Mouse (Mus musculus) midbrain, embryonic 14.5 days (tissue): ENCODE data around the gene Zfp830. TPM values are rescaled to one million over a fixed set of nuclear protein-coding genes. Genes with fewer than 3 reads are reported as not detected.
A peak's percentile ranks its signal among the peaks of the same experiment; 100 is the strongest.

Experiments
- ATAC-seq: fragments of 200-750 bp; cut with Nextera tagmentation; 2 replicates; pipeline ENCODE4 v1.8.0; 2017; ENCODE audit warnings: moderate number of reproducible peaks, moderate library complexity; ENCODE audit not compliant: low FRiP score, low TSS enrichment
- DNase-seq: peaks from one replicate; pipeline ENCODE4 v3.0.0-alpha.2; 2015
- H3K27ac ChIP-seq: fragments of 300-500 bp; sonication (generic); replicated peaks from 2 replicates; pipeline ENCODE4 v1.5.1; 2014; ENCODE audit warnings: mild to moderate bottlenecking, low read depth, low read length, moderate library complexity
- H3K27me3 ChIP-seq: fragments of 300-500 bp; sonication (generic); 2 replicates; pipeline ENCODE4 v1.6.1; 2014; ENCODE audit warnings: low read length, control low read depth, mixed read lengths; ENCODE audit not compliant: control insufficient read depth, insufficient read depth
- H3K36me3 ChIP-seq: fragments of 300-500 bp; sonication (generic); 2 replicates; pipeline ENCODE4 v1.6.1; 2014; ENCODE audit warnings: low read length, control low read depth; ENCODE audit not compliant: control insufficient read depth, insufficient read depth
- H3K4me1 ChIP-seq: fragments of 300-500 bp; sonication (generic); 2 replicates; pipeline ENCODE4 v1.6.1; 2014; ENCODE audit warnings: mild to moderate bottlenecking, antibody characterized with exemption, low read length, control low read depth; ENCODE audit not compliant: control insufficient read depth, insufficient read depth
- H3K4me2 ChIP-seq: fragments of 300-500 bp; sonication (generic); 2 replicates; pipeline ENCODE4 v1.6.1; 2014; ENCODE audit warnings: mild to moderate bottlenecking, low read length, moderate library complexity
- H3K4me3 ChIP-seq: fragments of 300-500 bp; sonication (generic); replicated peaks from 2 replicates; pipeline ENCODE4 v1.5.1; 2014; ENCODE audit warnings: low read depth, low read length
- H3K9ac ChIP-seq: fragments of 300-500 bp; sonication (generic); replicated peaks from 2 replicates; pipeline ENCODE4 v1.6.1; 2014; ENCODE audit warnings: mild to moderate bottlenecking, low read length, moderate library complexity
- H3K9me3 ChIP-seq: fragments of 300-500 bp; sonication (generic); 2 replicates; pipeline ENCODE4 v1.6.1; 2016; ENCODE audit warnings: low read length, control low read depth, mixed read lengths; ENCODE audit not compliant: control insufficient read depth
- WGBS: fragments of 180-500 bp; shearing (Covaris S2); extraction: QIAGEN DNeasy Blood & Tissue Kit; methylation state at CpG from one replicate; pipeline ENCODE4 v1.1.7; 2014; 5-methylcytosine and 5-hydroxymethylcytosine counted together
- polyA plus RNA-seq: library from polyadenylated mRNA; unstranded; fragments of >200 nt; fragmentation: Nextera tagmentation; extraction: Ambion mirVana; gene quantifications from 2 replicates; pipeline ENCODE4 v1.2.1, GENCODE M21; 2014

Zfp830 gene
- 24.2 and 26.9 TPM in 2 replicates for polyA plus RNA-seq

- DNase-seq (peak; percentile 98), ATAC-seq (peak; percentile 99)
- H3K4me1 ChIP-seq = peaks cover 20% of the 10 kb centered on the region
- H3K4me3 ChIP-seq = peak within 1 kb of the TSS; percentile 92
- H3K9me3 ChIP-seq = no peaks in the 10 kb centered on the region
- H3K4me2 ChIP-seq = peak within 1 kb of the TSS; percentile 76
- H3K27ac ChIP-seq = peak within 1 kb of the TSS; percentile 85
- WGBS = under 1% methylated on average over 44 of the region's 44 CpGs
- peak within 1 kb of the TSS; percentile 83 for H3K9ac ChIP-seq
- H3K36me3 ChIP-seq = peaks cover 6% of the 10 kb centered on the region; the same call in 1 of the 2 replicates
- H3K27me3 ChIP-seq = no peaks in the 10 kb centered on the region
Observed at GRCm38 (mm10) chr11:82763742-82764437, at the start of gene Zfp830, which contains the start of gene Cct6b. TSS of gene Zfp830 (plus strand) at chr11:82764345. TSS of gene Cct6b (minus strand) at chr11:82764321.

GRCm38 (mm10) chr11:82719294-82719693 lies 44.9 kb upstream of the Zfp830 start:
- 83% methylated on average over 12 of the region's 12 CpGs for WGBS

GRCm38 (mm10) chr11:82726862-82727261 lies 37.3 kb upstream of the Zfp830 start:
- no peak for ATAC-seq
- H3K9ac ChIP-seq = no peak overlapping the region
- H3K9me3 ChIP-seq = no peaks in the 10 kb centered on the region; the same call in 1 of the 2 replicates
- H3K27me3 ChIP-seq = no peaks in the 10 kb centered on the region
- WGBS = 95% methylated on average over 2 of the region's 2 CpGs
- no peak overlapping the region for H3K4me3 ChIP-seq
- no peak for DNase-seq
- H3K27ac ChIP-seq = no peak overlapping the region
- H3K4me2 ChIP-seq = no peak overlapping the region
- H3K36me3 ChIP-seq = no peaks in the 10 kb centered on the region
- no peaks in the 10 kb centered on the region for H3K4me1 ChIP-seq

More at GRCm38 (mm10) chr11:82719294-82719693, 44.9 kb upstream of the Zfp830 start:
- Histone ChIP-seq H3K4me1 (no peaks in the 10 kb centered on the region), H3K27me3 (no peaks in the 10 kb centered on the region), H3K4me2 (no peak overlapping the region), H3K27ac (no peak overlapping the region), H3K4me3 (no peak overlapping the region), H3K9ac (no peak overlapping the region), H3K36me3 (no peaks in the 10 kb centered on the region), H3K9me3 (no peaks in the 10 kb centered on the region)
- DNase-seq (no peak), ATAC-seq (no peak)

GRCm38 (mm10) chr11:82734227-82734626 lies 29.9 kb upstream of the Zfp830 start:
- Histone ChIP-seq H3K36me3 (no peaks in the 10 kb centered on the region), H3K4me2 (no peak overlapping the region), H3K27me3 (no peaks in the 10 kb centered on the region), H3K4me3 (no peak overlapping the region), H3K4me1 (no peaks in the 10 kb centered on the region), H3K27ac (no peak overlapping the region), H3K9me3 (no peaks in the 10 kb centered on the region), H3K9ac (no peak overlapping the region)
- ATAC-seq = no peak
- no peak for DNase-seq

- Histone ChIP-seq H3K9ac (no peak overlapping the region), H3K4me3 (no peak overlapping the region), H3K27ac (no peak overlapping the region), H3K36me3 (no peaks in the 10 kb centered on the region), H3K27me3 (no peaks in the 10 kb centered on the region), H3K9me3 (no peaks in the 10 kb centered on the region), H3K4me1 (no peaks in the 10 kb centered on the region), H3K4me2 (no peak overlapping the region)
- ATAC-seq (no peak), DNase-seq (no peak)
Observed at GRCm38 (mm10) chr11:82739006-82739405, 25.1 kb upstream of the Zfp830 start.

- DNase-seq = peak; percentile 25
- Histone ChIP-seq H3K36me3 (no peaks in the 10 kb centered on the region), H3K27me3 (no peaks in the 10 kb centered on the region), H3K4me3 (no peak overlapping the region), H3K9ac (no peak overlapping the region), H3K9me3 (no peaks in the 10 kb centered on the region), H3K4me1 (no peaks in the 10 kb centered on the region), H3K4me2 (no peak overlapping the region), H3K27ac (no peak overlapping the region)
- ATAC-seq = no peak
- WGBS = 38% methylated on average over 6 of the region's 6 CpGs
Observed at GRCm38 (mm10) chr11:82746138-82746537, 18.0 kb upstream of the Zfp830 start.

- no peak for ATAC-seq
- WGBS = 87% methylated on average over 8 of the region's 8 CpGs
Observed at GRCm38 (mm10) chr11:82746857-82747366, 17.2 kb upstream of the Zfp830 start.

GRCm38 (mm10) chr11:82752349-82753115 lies 11.6 kb upstream of the Zfp830 start:
- Histone ChIP-seq H3K36me3 (no peaks in the 10 kb centered on the region), H3K4me2 (no peak overlapping the region), H3K4me1 (no peaks in the 10 kb centered on the region), H3K27me3 (no peaks in the 10 kb centered on the region), H3K9me3 (no peaks in the 10 kb centered on the region), H3K4me3 (no peak overlapping the region), H3K9ac (no peak overlapping the region), H3K27ac (no peak overlapping the region)
- DNase-seq = no peak
- ATAC-seq = no peak
- 75% methylated on average over 6 of the region's 6 CpGs for WGBS

More at GRCm38 (mm10) chr11:82746857-82747366, 17.2 kb upstream of the Zfp830 start:
- Histone ChIP-seq H3K4me3 (no peak overlapping the region), H3K9ac (no peak overlapping the region), H3K27ac (no peak overlapping the region), H3K27me3 (no peaks in the 10 kb centered on the region), H3K9me3 (no peaks in the 10 kb centered on the region), H3K4me2 (no peak overlapping the region), H3K4me1 (no peaks in the 10 kb centered on the region), H3K36me3 (no peaks in the 10 kb centered on the region)
- DNase-seq = no peak
